Mouse (Mus musculus) neural tube, embryonic 11.5 days (tissue): Measurements from ENCODE around the gene Amt. TPM values are rescaled to one million over a fixed set of nuclear protein-coding genes. Genes with fewer than 3 reads are reported as not detected.

ENCODE experiments used
- ATAC-seq: fragments of 200-750 bp; cut with Nextera tagmentation; 2 replicates; pipeline ENCODE4 v1.8.0; 2017; ENCODE audit warnings: moderate number of reproducible peaks, mild to moderate bottlenecking, moderate TSS enrichment, moderate library complexity; ENCODE audit not compliant: insufficient read depth, low FRiP score, low TSS enrichment
- DNase-seq: peaks from one replicate; pipeline ENCODE4 v3.0.0-alpha.2; 2015; ENCODE audit warnings: low spot score
- H3K27ac ChIP-seq: fragments of 300-500 bp; sonication (generic); 2 replicates; pipeline ENCODE4 v1.5.1; 2014; ENCODE audit warnings: low read depth, mild to moderate bottlenecking, low read length
- H3K27me3 ChIP-seq: fragments of 300-500 bp; sonication (generic); 2 replicates; pipeline ENCODE4 v1.6.1; 2014; ENCODE audit warnings: mild to moderate bottlenecking, low read length, mixed read lengths; ENCODE audit not compliant: control insufficient read depth, insufficient read depth
- H3K36me3 ChIP-seq: fragments of 300-500 bp; sonication (generic); 2 replicates; pipeline ENCODE4 v1.6.1; 2014; ENCODE audit warnings: mild to moderate bottlenecking, low read length, moderate library complexity, mixed read lengths; ENCODE audit not compliant: control insufficient read depth, insufficient read depth
- H3K4me1 ChIP-seq: fragments of 300-500 bp; sonication (generic); 2 replicates; pipeline ENCODE4 v1.6.1; 2014; ENCODE audit warnings: low read length, mixed read lengths; ENCODE audit not compliant: control insufficient read depth, insufficient read depth
- H3K4me2 ChIP-seq: fragments of 300-500 bp; sonication (generic); 2 replicates; pipeline ENCODE4 v1.6.1; 2014; ENCODE audit warnings: low read depth, mild to moderate bottlenecking, moderate library complexity
- H3K4me3 ChIP-seq: fragments of 300-500 bp; sonication (generic); 2 replicates; pipeline ENCODE4 v1.5.1; 2014; ENCODE audit warnings: low read depth, low read length
- H3K9ac ChIP-seq: fragments of 300-500 bp; sonication (generic); 2 replicates; pipeline ENCODE4 v1.6.1; 2014; ENCODE audit warnings: mild to moderate bottlenecking, low read length
- H3K9me3 ChIP-seq: fragments of 300-500 bp; sonication (generic); 2 replicates; pipeline ENCODE4 v1.6.1; 2016; ENCODE audit warnings: low read length; ENCODE audit not compliant: control insufficient read depth
- WGBS: fragments of 180-500 bp; shearing (Covaris S2); extraction: QIAGEN DNeasy Blood & Tissue Kit; methylation state at CpG from one replicate; pipeline ENCODE4 v1.1.7; 2014; 5-methylcytosine and 5-hydroxymethylcytosine counted together
- polyA plus RNA-seq: library from polyadenylated mRNA; unstranded; fragments of >200 nt; fragmentation: Nextera tagmentation; extraction: Ambion mirVana; gene quantifications from 2 replicates; pipeline ENCODE4 v1.2.1, GENCODE M21; 2014

Amt gene
- polyA plus RNA-seq, 1 experiment from 2014 or later: 18.9 TPM

- peaks cover 9% of the 10 kb centered on the region for H3K4me1 ChIP-seq
- H3K36me3 ChIP-seq: peaks cover 2% of the 10 kb centered on the region
- WGBS: 12% methylated on average over 20 of the region's 20 CpGs
- ATAC-seq (no peak), DNase-seq (no peak)
- H3K27me3 ChIP-seq: no peaks in the 10 kb centered on the region
- no peak overlapping the region for H3K27ac ChIP-seq
- peak overlapping the region; percentile 74 for H3K9ac ChIP-seq
- peak overlapping the region; percentile 63 for H3K4me3 ChIP-seq
- peak overlapping the region; percentile 70 for H3K4me2 ChIP-seq
- H3K9me3 ChIP-seq: no peaks in the 10 kb centered on the region
Measured at GRCm38 (mm10) chr9:108339886-108340257, 43.2 kb downstream of the Amt start.

- WGBS: 71% methylated on average over 10 of the region's 10 CpGs
- Histone ChIP-seq H3K9ac (no peak overlapping the region), H3K27ac (no peak overlapping the region), H3K9me3 (no peaks in the 10 kb centered on the region), H3K4me2 (peak overlapping the region; percentile 70), H3K27me3 (no peaks in the 10 kb centered on the region), H3K36me3 (no peaks in the 10 kb centered on the region; the same call in 1 of the 2 replicates), H3K4me3 (peak overlapping the region; percentile 63), H3K4me1 (peaks cover 9% of the 10 kb centered on the region)
- ATAC-seq: no peak
- DNase-seq: no peak
Measured at GRCm38 (mm10) chr9:108340258-108341138, 43.8 kb downstream of the Amt start.

- H3K27ac ChIP-seq: no peak overlapping the region
- no peaks in the 10 kb centered on the region for H3K27me3 ChIP-seq
- no peak overlapping the region for H3K4me3 ChIP-seq
- H3K36me3 ChIP-seq: no peaks in the 10 kb centered on the region
- H3K9me3 ChIP-seq: no peaks in the 10 kb centered on the region
- peaks cover 9% of the 10 kb centered on the region for H3K4me1 ChIP-seq
- no peak overlapping the region for H3K4me2 ChIP-seq
- DNase-seq (no peak), ATAC-seq (no peak)
- no peak overlapping the region for H3K9ac ChIP-seq
- WGBS: 85% methylated on average over 5 of the region's 5 CpGs
Measured at GRCm38 (mm10) chr9:108341139-108341475, 44.5 kb downstream of the Amt start.

GRCm38 (mm10) chr9:108341801-108342200 is 45.1 kb downstream of the Amt start:
- Histone ChIP-seq H3K4me1 (peaks cover 9% of the 10 kb centered on the region), H3K4me3 (no peak overlapping the region), H3K27me3 (no peaks in the 10 kb centered on the region), H3K4me2 (no peak overlapping the region), H3K27ac (no peak overlapping the region), H3K36me3 (no peaks in the 10 kb centered on the region), H3K9me3 (no peaks in the 10 kb centered on the region), H3K9ac (no peak overlapping the region)
- DNase-seq: no peak
- ATAC-seq: no peak

- Histone ChIP-seq H3K4me2 (no peak overlapping the region), H3K4me1 (peaks cover 9% of the 10 kb centered on the region), H3K27ac (no peak overlapping the region), H3K9ac (no peak overlapping the region), H3K9me3 (no peaks in the 10 kb centered on the region), H3K4me3 (no peak overlapping the region), H3K27me3 (no peaks in the 10 kb centered on the region), H3K36me3 (no peaks in the 10 kb centered on the region)
- 55% methylated on average over 5 of the region's 5 CpGs for WGBS
- ATAC-seq: no peak
- no peak for DNase-seq
Measured at GRCm38 (mm10) chr9:108342301-108342831, 45.7 kb downstream of the Amt start.

GRCm38 (mm10) chr9:108343331-108343730 is 46.7 kb downstream of the Amt start:
- 83% methylated on average over 3 of the region's 3 CpGs for WGBS
- no peak for ATAC-seq

GRCm38 (mm10) chr9:108343835-108344234 is 47.2 kb downstream of the Amt start:
- no peak for ATAC-seq
- H3K27me3 ChIP-seq: no peaks in the 10 kb centered on the region
- WGBS: 97% methylated on average over 1 of the region's 1 CpGs

More at GRCm38 (mm10) chr9:108343331-108343730, 46.7 kb downstream of the Amt start:
- Histone ChIP-seq H3K4me2 (no peak overlapping the region), H3K4me3 (no peak overlapping the region), H3K27me3 (no peaks in the 10 kb centered on the region), H3K27ac (no peak overlapping the region), H3K9ac (no peak overlapping the region), H3K9me3 (no peaks in the 10 kb centered on the region), H3K36me3 (no peaks in the 10 kb centered on the region), H3K4me1 (peaks cover 9% of the 10 kb centered on the region)
- DNase-seq: no peak

GRCm38 (mm10) chr9:108344471-108344870 is 47.8 kb downstream of the Amt start:
- no peak for ATAC-seq
- Histone ChIP-seq H3K9me3 (no peaks in the 10 kb centered on the region), H3K4me3 (no peak overlapping the region), H3K36me3 (no peaks in the 10 kb centered on the region), H3K27ac (no peak overlapping the region), H3K4me1 (peaks cover 11% of the 10 kb centered on the region), H3K9ac (no peak overlapping the region), H3K4me2 (no peak overlapping the region), H3K27me3 (no peaks in the 10 kb centered on the region)
- 83% methylated on average over 4 of the region's 4 CpGs for WGBS
- DNase-seq: no peak

More at GRCm38 (mm10) chr9:108343835-108344234, 47.2 kb downstream of the Amt start:
- no peak for DNase-seq
- H3K27ac ChIP-seq: no peak overlapping the region
- no peak overlapping the region for H3K4me2 ChIP-seq
- no peak overlapping the region for H3K4me3 ChIP-seq
- no peak overlapping the region for H3K9ac ChIP-seq
- no peaks in the 10 kb centered on the region for H3K36me3 ChIP-seq
- H3K9me3 ChIP-seq: no peaks in the 10 kb centered on the region
- H3K4me1 ChIP-seq: peaks cover 11% of the 10 kb centered on the region

GRCm38 (mm10) chr9:108347024-108347423 is 50.4 kb downstream of the Amt start:
- WGBS: 8% methylated on average over 11 of the region's 11 CpGs
- Histone ChIP-seq H3K4me1 (peaks cover 2% of the 10 kb centered on the region; the same call in 1 of the 2 replicates), H3K27me3 (no peaks in the 10 kb centered on the region), H3K9me3 (no peaks in the 10 kb centered on the region), H3K9ac (peak overlapping the region; percentile 87), H3K4me2 (peak overlapping the region; percentile 75), H3K4me3 (peak overlapping the region; percentile 62), H3K36me3 (peaks cover 12% of the 10 kb centered on the region), H3K27ac (peak overlapping the region; percentile 95)
- no peak for ATAC-seq
- no peak for DNase-seq
